Mouse (Mus musculus) MN1 (cell line): ENCODE measurements around the gene Olfml2a.

ENCODE experiments used
- DNase-seq: peaks from one replicate; pipeline ENCODE4 v3.0.0-alpha.2; 2016; ENCODE audit warnings: low spot score

The Olfml2a gene

DNA sequence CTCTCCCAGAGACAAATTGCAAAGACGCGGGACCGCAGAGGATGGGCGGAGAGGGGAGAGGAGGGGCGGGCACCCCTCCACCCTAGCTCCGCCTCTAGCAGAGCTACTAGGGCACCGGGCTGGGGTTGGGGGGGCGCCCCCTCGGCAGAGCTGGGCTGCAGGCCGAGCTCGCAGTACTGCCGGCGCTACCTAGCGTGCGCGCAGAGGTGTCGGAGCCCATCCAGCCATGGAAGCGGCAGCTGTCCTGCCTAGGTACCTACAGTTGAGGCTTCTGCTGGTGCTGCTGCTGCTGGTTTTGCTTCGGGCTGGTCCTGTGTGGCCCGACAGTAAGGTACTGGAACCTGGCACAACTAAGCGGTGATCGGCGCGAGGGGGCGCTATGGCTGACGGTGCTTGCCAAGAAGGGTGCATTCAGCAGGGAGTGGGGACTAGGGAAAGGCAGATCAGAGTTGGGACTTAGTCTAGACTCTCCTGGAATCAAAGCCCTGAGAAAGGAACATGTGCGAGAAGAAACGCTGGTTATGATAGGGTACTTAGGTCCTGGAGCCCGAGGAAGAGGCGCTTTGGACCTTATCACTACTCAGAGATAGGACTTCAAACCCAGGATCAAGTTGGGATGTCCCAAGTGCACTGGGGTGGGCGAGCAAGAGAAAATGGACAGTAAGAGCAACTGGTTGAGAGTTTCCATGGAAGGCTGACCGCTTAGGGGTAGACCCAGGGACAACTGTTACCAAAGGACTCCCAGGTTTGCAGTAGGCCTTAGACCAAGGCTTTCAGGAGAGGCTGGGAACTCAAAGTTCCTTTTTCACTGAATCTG lies at the start of gene Olfml2a:
Gene Olfml2a (plus strand): TSS at position 128 of the 817 bp plus-strand sequence.
- peak; percentile 56 for DNase-seq

DNA sequence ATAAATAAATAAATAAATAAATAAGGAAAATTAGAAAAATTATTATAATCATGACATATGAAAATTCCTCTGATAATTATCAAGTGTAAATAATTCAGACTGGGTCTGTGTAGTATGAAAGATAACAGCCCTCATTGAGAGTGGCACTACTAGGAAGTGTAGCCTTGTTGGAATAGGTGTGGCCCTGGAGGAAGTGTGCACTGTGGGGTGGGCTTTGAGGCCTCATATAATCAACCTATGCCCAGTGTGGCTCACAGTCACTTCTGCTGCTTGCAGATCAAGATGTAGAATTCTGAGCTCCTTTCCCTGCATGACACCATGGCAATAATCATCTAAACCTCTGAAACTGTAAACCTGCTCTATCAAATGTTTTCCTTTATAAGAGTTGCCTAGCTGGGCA lies 28.9 kb upstream of the Olfml2a start:
- no peak for DNase-seq

- DNase-seq = peak; percentile 55
These were observed 27.5 kb upstream of the Olfml2a start for GRCm38 (mm10) chr2:38904290-38904689.

- DNase-seq = no peak
These were observed 25.7 kb upstream of the Olfml2a start for GRCm38 (mm10) chr2:38906097-38906496.

DNA sequence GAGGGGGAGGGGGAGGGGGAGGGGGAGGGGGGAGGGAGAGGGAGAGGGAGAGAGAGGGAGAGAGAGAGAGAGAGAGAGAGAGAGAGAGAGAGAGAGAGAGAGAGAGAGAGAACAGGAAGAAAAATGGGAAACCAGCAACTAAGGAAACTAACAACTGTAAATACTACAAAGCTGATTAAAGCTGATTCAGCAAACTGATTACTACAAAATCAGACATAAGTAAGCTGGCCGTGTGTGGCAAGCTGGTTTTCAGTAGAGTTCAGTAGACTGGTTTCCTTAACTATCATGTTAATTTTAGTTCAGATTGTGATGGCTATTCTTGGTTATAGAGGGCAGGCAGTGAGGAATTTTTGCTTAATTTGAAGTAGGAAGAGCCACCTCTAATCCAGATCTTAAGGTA lies 23.2 kb upstream of the Olfml2a start:
- DNase-seq = no peak

- no peak for DNase-seq
These were observed 17.3 kb upstream of the Olfml2a start for GRCm38 (mm10) chr2:38914517-38914916.

- DNase-seq = no peak
These were observed 16.8 kb upstream of the Olfml2a start for GRCm38 (mm10) chr2:38914965-38915364.

DNA sequence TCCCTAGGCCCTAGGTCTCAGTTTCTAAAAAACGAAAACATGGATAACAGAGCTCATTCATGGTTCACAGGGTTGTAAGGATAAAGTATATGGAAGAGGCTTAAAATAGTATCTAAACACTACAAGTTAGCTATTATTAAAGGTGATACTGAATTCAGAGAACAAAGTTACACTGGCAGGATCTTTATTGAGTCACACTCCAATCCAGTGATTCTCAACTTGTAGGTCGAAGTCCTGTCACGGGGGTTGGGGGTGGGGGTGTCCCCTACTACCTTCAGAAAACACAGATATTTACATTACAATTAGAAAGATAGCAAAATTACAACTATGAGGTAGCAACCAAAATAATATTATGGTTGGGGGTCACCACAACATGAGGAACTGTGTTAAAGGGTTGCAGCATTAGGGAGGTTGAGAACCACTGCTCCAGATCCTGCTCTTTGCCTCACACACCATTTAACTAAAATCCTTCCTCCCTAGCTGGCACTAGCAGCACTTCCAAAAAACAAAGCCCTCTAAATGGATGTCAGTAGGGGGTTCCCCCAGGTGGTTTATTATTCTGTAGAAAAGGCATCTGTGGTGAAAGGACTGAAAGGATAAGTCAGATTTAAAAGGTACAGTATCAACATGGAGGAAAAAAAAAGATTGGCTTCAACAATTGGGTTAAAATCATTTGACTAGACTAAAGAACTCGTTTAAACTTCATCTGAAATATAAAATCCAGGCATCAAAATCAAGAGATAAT lies 14.7 kb upstream of the Olfml2a start:
- DNase-seq = no peak

GRCm38 (mm10) chr2:38921374-38921773 lies 10.4 kb upstream of the Olfml2a start:
- DNase-seq = no peak

GRCm38 (mm10) chr2:38923471-38923870 lies 8.3 kb upstream of the Olfml2a start:
- no peak for DNase-seq

GRCm38 (mm10) chr2:38923911-38924310 lies 7.9 kb upstream of the Olfml2a start:
- no peak for DNase-seq

DNA sequence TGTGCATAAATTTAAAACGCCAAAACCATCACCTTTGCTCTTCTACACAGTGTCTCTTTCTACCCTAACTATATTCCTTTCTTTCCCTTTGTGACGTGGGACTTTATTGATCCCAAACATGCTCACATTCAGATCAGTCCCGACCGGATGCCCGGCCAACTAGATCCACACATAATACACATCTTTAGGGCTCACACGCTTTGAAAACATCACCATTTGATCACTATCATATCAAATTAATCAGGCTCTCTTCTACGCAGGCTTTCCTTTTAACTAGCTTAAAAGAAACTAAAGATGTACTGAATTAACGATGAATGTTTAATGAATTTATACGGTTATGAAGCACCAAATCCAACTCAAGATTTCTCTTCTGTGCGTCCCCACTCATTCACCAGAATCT lies 7.2 kb upstream of the Olfml2a start:
- no peak for DNase-seq

DNA sequence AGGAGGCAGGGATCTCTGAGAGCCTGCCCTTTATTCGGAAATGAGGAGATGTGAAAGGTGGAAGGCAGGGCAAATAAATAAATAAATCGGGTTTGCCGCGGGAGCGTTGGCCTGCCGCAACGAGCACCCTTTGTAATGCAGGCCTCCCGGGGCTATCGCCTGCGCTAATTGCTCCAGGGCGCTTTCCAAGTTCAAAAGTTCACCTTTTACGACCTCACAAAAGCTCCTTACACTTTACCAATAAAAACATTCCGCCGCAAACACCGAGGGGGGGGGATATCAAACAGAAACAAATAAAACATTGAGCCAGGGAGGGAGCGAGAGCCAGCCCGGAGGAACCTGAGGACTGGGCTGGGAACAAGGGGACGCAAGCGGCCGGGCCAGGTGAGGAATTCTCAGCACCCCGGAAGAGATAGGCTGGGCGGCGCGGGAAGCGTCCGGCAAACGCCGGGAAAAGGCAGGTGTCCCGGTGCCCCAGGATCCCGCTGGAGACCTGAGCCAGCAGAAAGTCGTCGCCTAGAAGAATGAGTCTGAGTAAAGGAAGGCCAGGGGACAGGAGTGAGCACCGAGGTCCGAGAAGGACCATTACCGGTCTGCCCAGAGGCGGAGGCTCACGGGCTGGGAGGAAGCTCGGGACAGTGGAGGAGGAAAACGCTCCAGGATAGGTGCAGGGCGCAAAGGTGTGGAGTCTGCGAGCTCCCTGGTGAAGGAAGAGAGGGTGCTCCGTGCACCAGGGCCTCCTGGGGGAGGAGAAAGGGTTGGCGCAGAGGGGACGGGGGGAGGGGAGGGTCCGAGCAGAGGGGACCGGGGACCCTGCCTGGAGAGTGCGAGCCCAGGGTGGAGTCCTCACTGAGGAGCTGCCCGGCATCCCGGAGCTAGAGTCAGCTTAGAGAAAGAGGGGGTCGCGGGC lies 6.4 kb upstream of the Olfml2a start:
- DNase-seq = peak; percentile 60

DNA sequence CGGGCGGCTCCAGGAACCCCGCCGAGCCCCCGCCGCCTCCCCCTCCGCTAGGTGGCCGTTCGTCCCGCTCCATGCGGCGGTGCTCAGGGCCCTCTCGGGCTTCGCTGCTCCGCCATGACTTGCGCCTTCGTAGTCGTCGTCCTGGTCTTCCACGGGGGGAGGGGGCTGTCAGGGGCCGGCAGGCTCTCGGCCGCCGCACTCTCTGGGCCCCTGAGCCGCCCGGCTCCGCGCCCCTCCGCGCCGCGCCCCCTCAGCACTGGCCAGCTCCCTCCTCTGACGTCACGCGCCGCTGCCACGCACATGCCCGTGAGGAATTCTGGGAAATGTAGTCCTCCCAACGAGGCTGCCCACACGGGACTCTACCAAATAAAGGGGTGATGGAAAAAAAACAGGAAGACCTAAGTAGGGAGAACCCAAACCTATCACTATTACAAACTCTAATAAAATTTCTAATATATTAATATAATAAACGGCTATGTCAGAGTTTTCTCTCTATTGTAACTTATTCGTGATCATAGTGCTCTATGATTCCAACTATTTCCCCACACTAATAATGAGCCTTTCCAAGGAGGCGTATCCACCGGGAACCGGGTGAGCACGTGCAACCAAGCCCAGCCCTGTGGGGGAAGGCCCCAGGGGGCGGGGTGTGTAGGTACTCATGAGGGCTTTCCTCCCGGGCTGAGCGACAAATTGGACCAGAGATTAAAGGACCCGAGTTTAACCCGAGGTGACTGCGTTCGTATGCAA lies 5.5 kb upstream of the Olfml2a start:
- peak; percentile 98 for DNase-seq

DNA sequence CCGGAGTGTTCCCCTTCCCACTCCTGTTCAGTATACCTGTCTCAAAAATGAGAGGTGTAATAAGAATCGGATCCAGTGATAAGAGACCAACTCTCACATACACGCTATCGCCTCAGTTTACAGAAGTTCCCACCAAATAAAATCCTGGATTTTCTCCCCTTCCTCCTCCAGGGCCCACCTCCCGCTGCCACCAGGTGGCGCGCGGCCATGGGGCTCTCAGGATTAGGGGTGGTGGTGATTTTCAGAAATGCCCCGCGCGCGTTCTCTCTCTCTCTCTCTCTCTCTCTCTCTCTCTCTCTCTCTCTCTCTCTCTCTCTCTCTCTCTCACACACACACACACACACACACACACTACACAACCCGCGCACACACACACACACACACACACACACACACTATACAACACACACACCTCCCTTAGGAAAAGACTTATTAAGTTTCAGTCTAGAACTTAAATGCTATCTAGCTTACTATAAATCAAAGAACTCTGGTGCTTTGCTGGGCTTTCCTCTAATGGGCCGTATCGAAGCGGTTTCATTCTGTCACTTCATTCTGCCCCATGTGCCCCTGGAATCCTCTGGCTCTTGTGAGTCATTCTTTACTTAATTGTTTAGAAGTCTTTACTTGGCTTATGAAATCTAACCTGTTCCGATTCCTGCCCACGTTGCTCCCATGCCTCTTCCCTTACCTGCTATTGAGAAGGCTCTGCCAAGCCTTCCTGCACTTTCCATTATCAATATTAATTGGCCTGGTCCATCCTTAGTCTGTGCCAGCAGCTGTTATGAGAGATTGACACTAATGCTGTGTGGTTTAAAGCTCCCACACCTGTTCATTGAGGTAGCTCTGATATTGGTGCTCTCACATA lies 4.4 kb upstream of the Olfml2a start, which contains the start of gene Nr6a1:
Gene Nr6a1 (minus strand): TSS at position 574 of the 865 bp plus-strand sequence.
- peak; percentile 91 for DNase-seq

- no peak for DNase-seq
These were observed 1.5 kb upstream of the Olfml2a start for GRCm38 (mm10) chr2:38930269-38930668.

DNA sequence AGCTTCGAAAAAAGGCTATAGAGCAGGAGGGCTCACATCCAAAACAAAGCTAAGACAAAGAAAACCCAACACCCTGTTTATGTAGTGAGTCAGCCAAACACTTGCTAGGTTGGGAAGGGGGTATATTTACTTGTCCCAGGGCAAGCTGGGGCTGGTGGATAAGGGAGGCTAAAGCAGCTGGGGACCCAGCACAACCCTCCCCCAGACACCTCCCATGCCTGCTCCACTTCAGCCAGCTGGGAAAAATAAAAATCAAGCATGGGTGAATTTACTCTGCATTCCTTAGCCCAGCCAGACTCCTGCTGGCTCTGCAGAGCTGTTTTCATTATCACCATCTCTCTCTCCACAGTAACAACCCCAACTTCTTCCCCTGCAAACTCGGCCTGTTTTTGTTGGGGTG lies 2.2 kb downstream of the Olfml2a start:
- no peak for DNase-seq

- peak; percentile 41 for DNase-seq
These were observed 3.2 kb downstream of the Olfml2a start for GRCm38 (mm10) chr2:38934936-38935335.

- DNase-seq = no peak
These were observed 5.1 kb downstream of the Olfml2a start for GRCm38 (mm10) chr2:38936721-38937378.

- no peak for DNase-seq
These were observed 5.6 kb downstream of the Olfml2a start for GRCm38 (mm10) chr2:38937396-38937795.
